Comparison of ENCODE assay signal across 8 mouse cellular contexts in genomic region chr5:123015915-123016314, GRCm38 (mm10). TPM values are rescaled to one million over a fixed set of nuclear protein-coding genes. Genes with fewer than 3 reads are reported as not detected.
DNase-seq lines count a peak whose midpoint lies in the region; ATAC-seq and TF ChIP-seq lines count a peak whose summit lies in the region.

No protein-coding gene starts in this region.

- H3K9me3 ChIP-seq in neural tube, embryonic 11.5 days (ENCODE audit: control insufficient read depth, low read length) = no peaks in the 10 kb centered on the region
- no peaks in the 10 kb centered on the region for H3K9me3 ChIP-seq in embryonic facial prominence, embryonic 12.5 days
- no peaks in the 10 kb centered on the region for H3K9me3 ChIP-seq in limb, embryonic 14.5 days (ENCODE audit: control insufficient read depth, low read length)

- TF ChIP-seq POLR2A in limb, embryonic 14.5 days (IDR thresholded peaks at IDR 0.05; ENCODE audit: borderline replicate concordance, extremely low read depth, insufficient read depth, insufficient read length) = no peak

- no peak overlapping the region for H3K27ac ChIP-seq in neural tube, embryonic 11.5 days (ENCODE audit: low read depth, low read length)
- no peak overlapping the region for H3K27ac ChIP-seq in embryonic facial prominence, embryonic 12.5 days
- H3K27ac ChIP-seq in limb, embryonic 14.5 days (replicated peaks; ENCODE audit: low read depth, low read length) = peak overlapping the region; percentile 83; the same call in 1 of the 2 replicates

- no peak for DNase-seq in neural tube, embryonic 11.5 days (ENCODE audit: low spot score)
- DNase-seq in neural tube, embryonic 10.5 days (ENCODE audit: extremely low spot score, low spot score) = no peak
- no peak for DNase-seq in limb, embryonic 14.5 days (ENCODE audit: low spot score)
- DNase-seq in natural killer cell, adult 2 months (ENCODE audit: low spot score in 2 of 2) = peak; percentile 20 to 36
- no peak for DNase-seq in adrenal gland, postnatal 10 days
- no peak for DNase-seq in ovary, postnatal 10 days (ENCODE audit: low spot score)
- DNase-seq in frontal cortex, postnatal 10 days (ENCODE audit: low spot score in 2 of 2) = no peak

- H3K9ac ChIP-seq in neural tube, embryonic 11.5 days (ENCODE audit: low read length) = no peak overlapping the region
- peak overlapping the region; percentile 76 for H3K9ac ChIP-seq in embryonic facial prominence, embryonic 12.5 days
- H3K9ac ChIP-seq in limb, embryonic 14.5 days (ENCODE audit: low read depth, low read length, severe bottlenecking) = peak overlapping the region; percentile 70

- H3K4me2 ChIP-seq in neural tube, embryonic 11.5 days (ENCODE audit: low read depth) = peak overlapping the region; percentile 65
- peak overlapping the region; percentile 81 for H3K4me2 ChIP-seq in embryonic facial prominence, embryonic 12.5 days (replicated peaks)
- H3K4me2 ChIP-seq in limb, embryonic 14.5 days (replicated peaks; ENCODE audit: low read depth, low read length, severe bottlenecking) = peak overlapping the region; percentile 76

- no peaks in the 10 kb centered on the region for H3K36me3 ChIP-seq in neural tube, embryonic 11.5 days (ENCODE audit: control insufficient read depth, insufficient read depth, low read length)
- H3K36me3 ChIP-seq in embryonic facial prominence, embryonic 12.5 days = no peaks in the 10 kb centered on the region
- H3K36me3 ChIP-seq in limb, embryonic 14.5 days (ENCODE audit: control insufficient read depth, insufficient read depth, low read length) = no peaks in the 10 kb centered on the region

- H3K4me1 ChIP-seq in neural tube, embryonic 11.5 days (ENCODE audit: control insufficient read depth, insufficient read depth, low read length) = peaks cover 19% of the 10 kb centered on the region
- peaks cover 27% of the 10 kb centered on the region for H3K4me1 ChIP-seq in embryonic facial prominence, embryonic 12.5 days
- peaks cover 30% of the 10 kb centered on the region for H3K4me1 ChIP-seq in limb, embryonic 14.5 days (ENCODE audit: control insufficient read depth, insufficient read depth, low read length)

- peak overlapping the region; percentile 74 for H3K4me3 ChIP-seq in neural tube, embryonic 11.5 days (ENCODE audit: low read depth, low read length)
- peak overlapping the region; percentile 69 for H3K4me3 ChIP-seq in embryonic facial prominence, embryonic 12.5 days
- H3K4me3 ChIP-seq in limb, embryonic 14.5 days (replicated peaks; ENCODE audit: low read length) = peak overlapping the region; percentile 57

- WGBS in neural tube, embryonic 11.5 days = 21% methylated on average over 8 of the region's 8 CpGs
- 26% methylated on average over 8 of the region's 8 CpGs for WGBS in embryonic facial prominence, embryonic 12.5 days
- WGBS in limb, embryonic 14.5 days = 10% methylated on average over 8 of the region's 8 CpGs

- H3K27me3 ChIP-seq in neural tube, embryonic 11.5 days (ENCODE audit: control insufficient read depth, insufficient read depth, low read length) = no peaks in the 10 kb centered on the region
- H3K27me3 ChIP-seq in embryonic facial prominence, embryonic 12.5 days = no peaks in the 10 kb centered on the region
- H3K27me3 ChIP-seq in limb, embryonic 14.5 days (ENCODE audit: control insufficient read depth, insufficient read depth, low read length) = no peaks in the 10 kb centered on the region

- no peak for ATAC-seq in neural tube, embryonic 11.5 days (ENCODE audit: insufficient read depth, low FRiP score, low TSS enrichment)
- no peak for ATAC-seq in embryonic facial prominence, embryonic 12.5 days (ENCODE audit: insufficient number of reproducible peaks, insufficient read depth, low FRiP score, low TSS enrichment)
- no peak for ATAC-seq in limb, embryonic 14.5 days (ENCODE audit: low FRiP score, low read depth)

RNA-seq across cellular contexts. Expression of gene Orai1, which starts 1.0 kb away (rescaled TPM):
- polyA plus RNA-seq in neural tube, embryonic 11.5 days (2014; fragmentation: Nextera tagmentation; extraction: Ambion mirVana) = 8.5 and 8.7 TPM in 2 replicates
- polyA plus RNA-seq in embryonic facial prominence, embryonic 12.5 days (2016; fragmentation: Nextera tagmentation; extraction: Ambion mirVana) = 12.3 and 14.8 TPM in 2 replicates
- polyA plus RNA-seq in limb, embryonic 14.5 days (2012; rRNA removed) = 25.0 and 35.0 TPM in 2 replicates
- polyA plus RNA-seq in limb, embryonic 14.5 days (2014; fragmentation: Nextera tagmentation; extraction: Ambion mirVana) = 20.7 and 20.9 TPM in 2 replicates
- 10 to 100 TPM; 13.2 to 14.6 TPM for total RNA-seq in adrenal gland, postnatal 10 days (2021)

RNA-seq across cellular contexts. Expression of gene Kdm2b, which starts 26.3 kb away (rescaled TPM):
- polyA plus RNA-seq in neural tube, embryonic 11.5 days (2014; fragmentation: Nextera tagmentation; extraction: Ambion mirVana) = 70.3 and 74.1 TPM in 2 replicates
- polyA plus RNA-seq in embryonic facial prominence, embryonic 12.5 days (2016; fragmentation: Nextera tagmentation; extraction: Ambion mirVana) = 77.9 and 84.4 TPM in 2 replicates
- 40.9 and 45.8 TPM in 2 replicates for polyA plus RNA-seq in limb, embryonic 14.5 days (2012; rRNA removed)
- polyA plus RNA-seq in limb, embryonic 14.5 days (2014; fragmentation: Nextera tagmentation; extraction: Ambion mirVana) = 37.0 and 41.7 TPM in 2 replicates
- total RNA-seq in adrenal gland, postnatal 10 days (2021) = 10 to 100 TPM; 22.8 to 27.6 TPM

RNA-seq across cellular contexts. Expression of gene Morn3, which starts 30.9 kb away (rescaled TPM):
- not detected in 2 replicates for polyA plus RNA-seq in neural tube, embryonic 11.5 days (2014; fragmentation: Nextera tagmentation; extraction: Ambion mirVana)
- not detected in 2 replicates for polyA plus RNA-seq in embryonic facial prominence, embryonic 12.5 days (2016; fragmentation: Nextera tagmentation; extraction: Ambion mirVana)
- not detected in 2 replicates for polyA plus RNA-seq in limb, embryonic 14.5 days (2012; rRNA removed)
- not detected in 2 replicates for polyA plus RNA-seq in limb, embryonic 14.5 days (2014; fragmentation: Nextera tagmentation; extraction: Ambion mirVana)
- total RNA-seq in adrenal gland, postnatal 10 days (2021) = not detected

RNA-seq across cellular contexts. Expression of gene Tmem120b, which starts 52.3 kb away (rescaled TPM):
- 9.0 and 9.9 TPM in 2 replicates for polyA plus RNA-seq in neural tube, embryonic 11.5 days (2014; fragmentation: Nextera tagmentation; extraction: Ambion mirVana)
- polyA plus RNA-seq in embryonic facial prominence, embryonic 12.5 days (2016; fragmentation: Nextera tagmentation; extraction: Ambion mirVana) = 14.8 and 16.6 TPM in 2 replicates
- 21.0 and 21.8 TPM in 2 replicates for polyA plus RNA-seq in limb, embryonic 14.5 days (2012; rRNA removed)
- 13.8 and 14.8 TPM in 2 replicates for polyA plus RNA-seq in limb, embryonic 14.5 days (2014; fragmentation: Nextera tagmentation; extraction: Ambion mirVana)
- total RNA-seq in adrenal gland, postnatal 10 days (2021) = 10 to 100 TPM; 18.5 to 22.8 TPM

Comparison
In these comparisons a context has a peak if more than half of its experiments do, and no peak if none do; other contexts are left out.
1. DNase-seq: peak in natural killer cell, adult 2 months (2 of 2); none in neural tube, embryonic 11.5 days (single experiment), neural tube, embryonic 10.5 days (single experiment), limb, embryonic 14.5 days (single experiment), adrenal gland, postnatal 10 days (single experiment), ovary, postnatal 10 days (single experiment) and frontal cortex, postnatal 10 days (0 of 2).
2. Peak in every context shown above with its lines, with median percentiles within 50 percentile points of each other: H3K4me2 ChIP-seq and H3K4me3 ChIP-seq.